Mouse (Mus musculus): ENCODE measurements at regions not wholly inside any gene's neighbourhood (a gene's known extent, or its start where the extent isn't known, plus 50 kb on each side); places are given as distances from the start of the nearest gene placed in this dataset.
A peak's percentile ranks its signal among the peaks of the same experiment; 100 is the strongest.

DNA sequence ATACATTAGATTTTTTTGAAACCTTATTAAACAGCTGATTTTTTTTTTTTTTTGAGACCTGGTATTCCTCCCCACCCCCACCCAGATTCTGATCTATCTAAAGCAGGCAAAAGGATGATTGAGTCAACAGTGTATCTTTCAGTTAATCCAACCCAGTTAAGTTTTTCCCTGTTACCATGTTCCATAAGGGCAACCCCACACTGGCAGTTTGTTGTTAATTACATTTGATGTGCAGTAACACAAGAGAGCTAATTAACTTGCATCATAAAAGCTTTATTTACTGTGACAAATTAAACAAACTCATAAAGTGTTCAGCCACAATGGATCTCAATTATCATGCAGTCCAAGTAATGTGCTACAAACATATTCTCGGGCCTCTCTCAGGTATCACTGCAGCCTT is 346.8 kb upstream of the Prkd1 start:
- Histone ChIP-seq H3K4me1 (ENCODE audit: control insufficient read depth, insufficient read depth, low read length) (peaks cover 33% of the 10 kb centered on the region), H3K4me3 (ENCODE audit: low read depth, low read length) (no peak overlapping the region), H3K27me3 (replicated peaks; ENCODE audit: control insufficient read depth, insufficient read depth, low read length) (no peaks in the 10 kb centered on the region), H3K36me3 (ENCODE audit: control insufficient read depth, insufficient read depth, low read length) (no peaks in the 10 kb centered on the region), H3K9ac (ENCODE audit: low read length) (no peak overlapping the region), H3K4me2 (ENCODE audit: low read length) (no peak overlapping the region), H3K27ac (ENCODE audit: low read depth, low read length) (no peak overlapping the region), H3K9me3 (replicated peaks; ENCODE audit: control insufficient read depth, low read length) (no peaks in the 10 kb centered on the region)
- DNase-seq (ENCODE audit: low spot score) (no peak), ATAC-seq (no peak)
- WGBS, result 48% methylated on average over 1 of the region's 1 CpGs

DNA sequence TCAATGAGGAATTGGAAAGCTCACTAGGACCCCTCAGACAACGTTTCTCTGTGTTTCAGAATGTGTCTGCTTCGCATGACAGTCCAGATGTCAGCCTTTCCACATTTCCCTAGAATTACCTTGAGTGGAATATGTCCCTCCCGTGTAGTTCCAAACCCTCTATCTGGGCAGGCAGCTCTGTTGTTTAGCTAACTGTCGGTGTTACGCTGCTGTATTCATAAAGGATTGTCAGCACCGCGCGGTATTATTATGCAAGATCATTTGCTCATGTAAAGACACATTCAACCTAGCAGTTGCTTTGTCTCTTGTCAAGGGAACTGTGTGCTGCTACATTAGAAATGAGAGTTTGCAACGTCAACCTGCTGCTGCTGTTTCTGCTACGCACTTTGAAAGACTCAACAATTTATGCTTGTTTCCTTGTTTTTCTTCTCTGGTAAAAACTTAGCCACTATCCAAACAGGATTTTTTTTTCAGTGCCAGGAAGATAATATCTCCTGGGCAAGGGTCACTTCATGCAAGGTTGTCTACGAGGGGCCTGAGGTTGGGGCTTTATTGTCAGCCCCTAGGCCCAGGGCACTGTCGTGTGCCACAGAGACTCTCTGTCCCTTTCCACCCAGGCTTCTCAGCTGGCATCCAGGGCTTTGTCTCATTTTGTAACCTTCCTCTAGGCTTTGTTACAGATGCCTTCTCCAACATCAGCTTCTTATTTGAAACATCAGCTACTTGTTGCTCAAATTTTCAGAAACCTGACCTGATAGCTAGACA is 340.8 kb upstream of the Prkd1 start:
- Histone ChIP-seq H3K4me2 (ENCODE audit: low read length) (no peak overlapping the region), H3K4me1 (ENCODE audit: control insufficient read depth, insufficient read depth, low read length) (peaks cover 8% of the 10 kb centered on the region; the same call in 1 of the 2 replicates), H3K9ac (ENCODE audit: low read length) (no peak overlapping the region), H3K4me3 (ENCODE audit: low read depth, low read length) (no peak overlapping the region), H3K27ac (ENCODE audit: low read depth, low read length) (no peak overlapping the region), H3K27me3 (replicated peaks; ENCODE audit: control insufficient read depth, insufficient read depth, low read length) (no peaks in the 10 kb centered on the region), H3K9me3 (replicated peaks; ENCODE audit: control insufficient read depth, low read length) (no peaks in the 10 kb centered on the region), H3K36me3 (ENCODE audit: control insufficient read depth, insufficient read depth, low read length) (no peaks in the 10 kb centered on the region)
- DNase-seq (ENCODE audit: low spot score), result peak; percentile 59
- WGBS, result 20% methylated on average over 12 of the region's 12 CpGs
- ATAC-seq, result peak; percentile 77

DNA sequence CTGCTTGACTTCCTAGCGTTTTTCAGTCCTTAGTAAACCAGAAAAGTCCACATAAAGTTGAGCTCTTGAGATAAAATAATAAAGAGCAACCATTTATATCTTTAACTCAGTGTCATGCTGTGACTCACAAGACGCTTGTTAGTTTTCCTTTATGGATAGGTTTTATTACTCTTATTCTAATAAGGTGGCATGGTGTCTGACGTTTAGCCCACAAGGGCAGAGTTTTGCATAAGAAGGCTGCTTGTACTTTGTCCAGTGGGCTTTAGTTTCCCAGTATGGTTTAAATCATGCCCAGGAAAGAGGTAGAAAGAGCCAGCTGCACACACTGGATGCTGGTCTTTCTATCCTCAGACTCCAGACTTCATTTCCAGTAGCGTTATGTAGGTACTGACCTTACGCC is 332.4 kb upstream of the Prkd1 start:
- Histone ChIP-seq H3K9ac (ENCODE audit: low read length) (no peak overlapping the region), H3K4me3 (ENCODE audit: low read depth, low read length) (no peak overlapping the region), H3K4me1 (ENCODE audit: control insufficient read depth, insufficient read depth, low read length) (no peaks in the 10 kb centered on the region), H3K36me3 (ENCODE audit: control insufficient read depth, insufficient read depth, low read length) (no peaks in the 10 kb centered on the region), H3K4me2 (ENCODE audit: low read length) (no peak overlapping the region), H3K27ac (ENCODE audit: low read depth, low read length) (no peak overlapping the region), H3K27me3 (replicated peaks; ENCODE audit: control insufficient read depth, insufficient read depth, low read length) (no peaks in the 10 kb centered on the region), H3K9me3 (replicated peaks; ENCODE audit: control insufficient read depth, low read length) (no peaks in the 10 kb centered on the region)
- DNase-seq (ENCODE audit: low spot score) (no peak), ATAC-seq (no peak)
- WGBS, result 88% methylated on average over 5 of the region's 5 CpGs

DNA sequence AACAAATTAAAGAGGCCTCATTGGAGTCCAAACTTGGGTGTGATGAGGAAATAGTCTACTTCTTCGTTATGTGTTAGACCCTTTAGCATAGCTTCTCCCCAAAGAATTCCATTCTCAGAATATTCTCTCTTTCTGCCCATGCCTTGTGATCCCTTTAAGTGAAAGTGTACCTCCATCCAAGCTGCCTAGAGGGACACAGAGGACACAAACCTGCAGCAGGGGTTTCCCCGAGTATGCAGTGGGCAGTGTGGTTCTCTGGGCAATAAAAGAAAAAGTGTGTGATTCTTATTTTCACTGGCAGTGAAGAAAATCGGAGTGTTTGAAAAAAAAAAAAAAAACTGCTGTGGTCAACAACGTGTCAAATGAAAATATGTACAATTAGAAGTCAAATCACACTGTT is 331.9 kb upstream of the Prkd1 start:
- Histone ChIP-seq H3K9ac (ENCODE audit: low read length) (no peak overlapping the region), H3K4me3 (ENCODE audit: low read depth, low read length) (no peak overlapping the region), H3K9me3 (replicated peaks; ENCODE audit: control insufficient read depth, low read length) (no peaks in the 10 kb centered on the region), H3K4me1 (ENCODE audit: control insufficient read depth, insufficient read depth, low read length) (no peaks in the 10 kb centered on the region), H3K27ac (ENCODE audit: low read depth, low read length) (no peak overlapping the region), H3K27me3 (replicated peaks; ENCODE audit: control insufficient read depth, insufficient read depth, low read length) (no peaks in the 10 kb centered on the region), H3K4me2 (ENCODE audit: low read length) (no peak overlapping the region), H3K36me3 (ENCODE audit: control insufficient read depth, insufficient read depth, low read length) (no peaks in the 10 kb centered on the region)
- 76% methylated on average over 4 of the region's 4 CpGs for WGBS
- DNase-seq (ENCODE audit: low spot score) (no peak), ATAC-seq (no peak)

DNA sequence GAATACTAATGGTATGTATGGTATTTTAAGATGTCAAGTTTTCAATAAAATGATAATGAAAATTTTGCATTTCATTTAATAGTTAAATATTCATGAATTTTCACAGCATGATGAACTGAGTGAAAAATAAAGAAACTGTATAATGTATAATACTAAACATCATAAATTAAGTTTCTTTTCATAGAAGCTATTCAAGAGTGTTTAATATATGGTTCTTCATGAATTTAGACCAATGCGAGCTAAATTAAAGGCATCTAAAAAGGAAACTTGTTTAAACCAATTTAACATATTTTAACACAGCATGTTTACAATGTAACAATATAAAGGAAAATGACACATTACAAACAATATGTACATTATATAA is 321.8 kb upstream of the Prkd1 start:
- Histone ChIP-seq H3K4me2 (ENCODE audit: low read length) (no peak overlapping the region), H3K36me3 (ENCODE audit: control insufficient read depth, insufficient read depth, low read length) (no peaks in the 10 kb centered on the region), H3K4me1 (ENCODE audit: control insufficient read depth, insufficient read depth, low read length) (peaks cover 12% of the 10 kb centered on the region), H3K27me3 (replicated peaks; ENCODE audit: control insufficient read depth, insufficient read depth, low read length) (no peaks in the 10 kb centered on the region), H3K4me3 (ENCODE audit: low read depth, low read length) (no peak overlapping the region), H3K27ac (ENCODE audit: low read depth, low read length) (no peak overlapping the region), H3K9me3 (replicated peaks; ENCODE audit: control insufficient read depth, low read length) (no peaks in the 10 kb centered on the region), H3K9ac (ENCODE audit: low read length) (no peak overlapping the region)
- 70% methylated on average over 1 of the region's 1 CpGs for WGBS
- DNase-seq (ENCODE audit: low spot score) (no peak), ATAC-seq (peak; percentile 65)

DNA sequence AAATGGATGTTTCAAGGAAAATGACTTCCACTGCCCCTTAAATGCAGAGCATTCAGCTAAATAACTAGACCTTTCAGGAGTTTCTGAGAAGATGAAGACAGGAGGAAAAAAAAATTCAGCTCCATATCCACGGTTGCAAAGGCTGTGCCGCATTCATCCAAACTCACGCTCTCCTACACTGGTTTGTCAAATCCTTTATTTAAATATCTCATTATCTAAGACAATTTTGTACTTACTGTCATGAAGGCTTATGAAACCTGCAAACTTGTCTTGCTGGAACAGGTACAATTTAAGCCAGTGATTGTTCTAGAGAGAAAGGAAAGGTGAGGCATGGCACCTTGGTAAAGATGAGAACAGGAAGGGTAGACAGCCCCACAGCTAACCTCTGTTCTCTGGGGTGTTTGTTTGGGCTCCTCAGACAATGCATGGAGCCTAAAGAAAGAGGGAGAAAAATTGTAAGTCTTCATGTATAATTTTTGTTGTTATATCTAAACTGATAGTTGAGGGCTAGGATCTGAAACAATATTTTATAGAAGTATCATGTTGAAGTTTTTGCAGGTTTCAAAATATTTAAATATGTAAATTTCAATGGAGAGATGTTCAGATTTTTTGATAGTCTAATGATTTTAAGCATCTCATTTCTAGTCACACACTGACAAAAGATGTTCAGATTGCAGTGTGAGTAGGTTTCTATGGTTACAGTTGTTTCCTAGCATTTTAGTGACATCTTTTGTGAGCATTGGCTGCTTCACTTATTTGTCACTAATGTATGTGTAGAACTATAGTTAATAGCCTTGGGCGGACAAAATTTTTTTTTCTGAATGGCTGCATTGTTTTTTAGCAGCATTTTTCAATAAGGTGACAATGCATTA is 321.2 kb upstream of the Prkd1 start:
- H3K4me2 ChIP-seq (ENCODE audit: low read length), result no peak overlapping the region
- H3K4me3 ChIP-seq (ENCODE audit: low read depth, low read length), result no peak overlapping the region
- H3K36me3 ChIP-seq (ENCODE audit: control insufficient read depth, insufficient read depth, low read length), result no peaks in the 10 kb centered on the region
- H3K27ac ChIP-seq (ENCODE audit: low read depth, low read length), result peak overlapping the region; percentile 75
- H3K4me1 ChIP-seq (ENCODE audit: control insufficient read depth, insufficient read depth, low read length), result peaks cover 12% of the 10 kb centered on the region
- H3K27me3 ChIP-seq (replicated peaks; ENCODE audit: control insufficient read depth, insufficient read depth, low read length), result no peaks in the 10 kb centered on the region
- no peak overlapping the region for H3K9ac ChIP-seq (ENCODE audit: low read length)
- H3K9me3 ChIP-seq (replicated peaks; ENCODE audit: control insufficient read depth, low read length), result no peaks in the 10 kb centered on the region
- ATAC-seq (peak; percentile 85), DNase-seq (ENCODE audit: low spot score) (peak; percentile 86)
- 32% methylated on average over 4 of the region's 4 CpGs for WGBS

DNA sequence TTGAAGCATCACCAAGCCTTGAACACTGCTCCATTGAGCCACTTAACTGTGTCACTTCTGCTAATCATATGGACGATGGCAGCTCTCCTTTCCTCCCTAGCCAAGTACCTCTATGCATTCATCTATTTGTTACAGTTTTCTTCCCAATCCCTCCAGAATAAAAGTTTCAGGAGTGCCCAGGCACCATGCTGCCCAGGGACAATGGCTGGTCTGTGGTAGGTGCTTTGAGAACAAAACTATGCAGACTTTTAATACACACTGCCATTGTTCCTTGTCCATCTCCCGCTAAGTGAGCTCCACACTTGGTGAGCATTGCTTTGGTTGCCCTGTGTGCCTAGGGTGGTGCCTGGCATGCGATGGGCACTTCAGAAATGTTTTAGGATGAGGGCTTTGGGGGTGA is 320.5 kb upstream of the Prkd1 start:
- no peaks in the 10 kb centered on the region for H3K9me3 ChIP-seq (replicated peaks; ENCODE audit: control insufficient read depth, low read length)
- DNase-seq (ENCODE audit: low spot score), result no peak
- H3K27ac ChIP-seq (ENCODE audit: low read depth, low read length), result peak overlapping the region; percentile 61; the same call in 1 of the 2 replicates
- no peaks in the 10 kb centered on the region for H3K27me3 ChIP-seq (replicated peaks; ENCODE audit: control insufficient read depth, insufficient read depth, low read length)
- H3K36me3 ChIP-seq (ENCODE audit: control insufficient read depth, insufficient read depth, low read length), result no peaks in the 10 kb centered on the region
- H3K4me2 ChIP-seq (ENCODE audit: low read length), result no peak overlapping the region
- H3K4me1 ChIP-seq (ENCODE audit: control insufficient read depth, insufficient read depth, low read length), result peaks cover 12% of the 10 kb centered on the region
- no peak for ATAC-seq
- H3K9ac ChIP-seq (ENCODE audit: low read length), result no peak overlapping the region
- no peak overlapping the region for H3K4me3 ChIP-seq (ENCODE audit: low read depth, low read length)
- WGBS, result 13% methylated on average over 3 of the region's 3 CpGs

DNA sequence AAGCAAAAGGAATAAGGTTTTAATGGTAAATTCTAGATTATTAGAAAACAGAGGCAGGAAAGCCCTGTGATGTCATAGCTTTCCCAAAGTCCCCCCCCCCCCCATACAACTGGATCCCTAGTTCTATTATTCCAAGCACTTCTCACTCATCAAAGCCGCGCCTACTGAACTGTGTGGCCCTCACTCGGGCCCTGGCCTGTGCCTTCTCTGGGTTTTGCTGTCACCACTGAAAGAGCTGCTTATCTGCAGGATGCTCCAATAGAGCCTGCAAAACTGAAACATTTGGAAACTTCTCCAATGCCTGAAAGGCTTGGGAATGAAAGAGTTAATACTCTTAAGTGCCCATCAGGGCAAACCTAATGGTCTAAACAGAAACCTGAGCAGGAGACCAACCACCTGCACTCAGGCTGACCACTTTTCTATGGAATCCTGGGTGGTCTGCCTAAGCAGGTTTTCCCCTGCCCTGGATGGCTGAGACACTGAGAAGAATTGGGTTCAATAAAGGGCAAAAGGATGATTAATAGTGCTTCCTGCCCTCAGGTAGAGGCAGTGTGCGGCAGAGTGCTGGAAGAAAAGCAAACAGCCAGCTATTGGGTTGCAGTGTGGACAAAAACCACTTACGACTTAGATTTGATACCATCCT is 318.4 kb upstream of the Prkd1 start:
- H3K4me3 ChIP-seq (ENCODE audit: low read depth, low read length), result no peak overlapping the region
- no peak overlapping the region; the same call in 1 of the 2 replicates for H3K27ac ChIP-seq (ENCODE audit: low read depth, low read length)
- WGBS, result 57% methylated on average over 5 of the region's 5 CpGs
- peaks cover 12% of the 10 kb centered on the region for H3K4me1 ChIP-seq (ENCODE audit: control insufficient read depth, insufficient read depth, low read length)
- H3K9ac ChIP-seq (ENCODE audit: low read length), result no peak overlapping the region
- ATAC-seq, result no peak
- DNase-seq (ENCODE audit: low spot score), result no peak
- no peaks in the 10 kb centered on the region for H3K27me3 ChIP-seq (replicated peaks; ENCODE audit: control insufficient read depth, insufficient read depth, low read length)
- H3K4me2 ChIP-seq (ENCODE audit: low read length), result no peak overlapping the region
- no peaks in the 10 kb centered on the region for H3K36me3 ChIP-seq (ENCODE audit: control insufficient read depth, insufficient read depth, low read length)
- no peaks in the 10 kb centered on the region for H3K9me3 ChIP-seq (replicated peaks; ENCODE audit: control insufficient read depth, low read length)
